Mouse (Mus musculus): ENCODE measurements around the gene Krt222.
"Not testable (repeated sequence)": the region's sequence is repeated elsewhere in the genome, so short reads cannot be mapped to it uniquely, and the experiment has no call there.

Gene Krt222

DNA sequence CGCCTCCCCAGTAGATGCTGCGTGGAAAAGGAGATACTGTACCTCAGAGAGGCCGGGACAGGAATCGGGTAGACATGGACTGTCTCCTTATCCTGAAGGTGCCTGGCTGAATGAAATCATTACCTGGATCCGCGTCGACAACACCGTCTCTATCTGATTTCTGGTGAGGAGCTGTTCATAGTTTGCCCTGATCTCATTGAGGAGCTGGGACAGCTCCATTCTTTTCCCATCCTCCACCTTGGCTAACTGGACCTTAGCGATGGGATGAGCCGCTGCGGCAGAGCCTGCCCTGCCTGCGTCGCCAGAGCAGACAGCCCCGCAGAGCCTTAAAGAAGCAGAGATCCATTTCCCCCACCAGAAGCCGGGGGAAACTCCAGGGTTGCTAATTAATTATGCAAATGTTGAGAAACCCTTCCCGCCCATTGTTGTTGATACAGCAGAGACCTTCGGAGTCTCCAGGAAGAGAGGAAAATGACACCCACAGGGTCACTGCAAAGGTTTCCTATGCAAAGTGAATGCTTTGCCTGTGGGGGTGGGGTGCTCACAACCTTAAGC, at the start of gene Krt222:
TSS of gene Krt222 (minus strand) at position 266 of the 555 bp plus-strand sequence.
- peak in 1 of 2 experiments; percentile 33 for DNase-seq (ENCODE audit: low spot score in 2 of 2)

- peak; percentile 10 to 31 for DNase-seq (ENCODE audit: low spot score in 2 of 2)
Measured at GRCm38 (mm10) chr11:99292846-99293245, 49.0 kb upstream of the Krt222 start.

GRCm38 (mm10) chr11:99284833-99285312, 41.0 kb upstream of the Krt222 start, which contains the start of gene Krt24:
TSS of gene Krt24 (minus strand) at chr11:99285262.
- DNase-seq (ENCODE audit: low spot score in 2 of 2): no peak

DNA sequence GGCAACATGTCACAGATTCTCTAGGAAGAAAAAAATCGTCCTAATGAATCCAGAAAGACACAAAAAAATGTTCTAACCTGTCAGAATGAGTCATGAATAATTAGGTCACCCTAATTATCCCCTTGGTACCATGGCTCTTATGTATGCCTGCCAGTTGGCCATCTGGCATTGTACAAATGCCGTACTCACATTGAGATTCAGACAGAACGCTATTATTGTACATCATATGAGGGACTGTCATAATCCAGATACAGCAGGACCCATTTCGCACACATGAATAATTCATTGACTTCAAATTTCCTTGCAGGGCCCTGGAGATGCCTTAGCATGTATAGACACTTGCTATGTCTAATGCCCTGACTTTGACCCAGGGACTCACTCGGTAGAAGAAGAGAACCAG, 40.1 kb upstream of the Krt222 start:
- no peak for DNase-seq (ENCODE audit: low spot score in 2 of 2)

DNA sequence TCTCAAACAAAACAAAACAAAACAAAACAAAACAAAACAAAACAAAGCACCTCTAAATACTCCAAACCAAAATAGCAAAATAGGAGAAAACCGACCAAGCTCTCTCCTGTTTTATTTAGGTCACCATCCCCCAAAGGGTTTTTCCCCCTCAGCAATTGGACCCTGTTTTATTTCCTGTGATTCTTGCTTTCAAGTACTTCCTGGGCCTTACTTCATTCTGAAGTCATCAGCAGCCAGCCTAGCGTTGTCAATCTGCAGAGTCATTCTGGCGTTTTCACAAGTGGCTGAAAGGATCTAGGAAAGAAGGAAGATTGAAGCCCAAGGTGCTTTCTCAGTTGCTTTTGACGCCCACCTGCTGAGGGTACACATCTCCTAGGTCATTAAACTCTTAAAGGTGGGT, 39.4 kb upstream of the Krt222 start:
- no peak for DNase-seq (ENCODE audit: low spot score in 2 of 2)

DNA sequence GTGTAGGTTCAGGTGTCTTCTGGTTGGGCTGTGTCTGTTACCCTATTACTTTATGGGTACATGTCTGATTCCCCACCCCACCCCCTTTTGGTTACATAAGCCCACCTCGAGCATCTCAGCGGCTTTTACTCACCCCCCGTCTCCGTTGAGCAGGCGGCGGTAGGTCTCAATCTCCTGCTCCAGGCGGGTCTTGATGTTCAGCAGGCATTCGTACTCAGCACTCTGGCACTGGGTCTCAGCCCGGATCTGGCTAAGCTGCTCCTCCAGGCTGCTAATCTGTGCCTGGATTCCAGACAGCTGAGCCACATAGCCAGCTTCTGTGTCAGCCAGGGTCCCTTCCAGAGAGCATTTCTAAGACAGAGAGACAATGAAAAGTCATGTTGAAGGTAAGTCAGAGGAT, 37.2 kb upstream of the Krt222 start:
- no peak for DNase-seq (ENCODE audit: low spot score in 2 of 2)

DNA sequence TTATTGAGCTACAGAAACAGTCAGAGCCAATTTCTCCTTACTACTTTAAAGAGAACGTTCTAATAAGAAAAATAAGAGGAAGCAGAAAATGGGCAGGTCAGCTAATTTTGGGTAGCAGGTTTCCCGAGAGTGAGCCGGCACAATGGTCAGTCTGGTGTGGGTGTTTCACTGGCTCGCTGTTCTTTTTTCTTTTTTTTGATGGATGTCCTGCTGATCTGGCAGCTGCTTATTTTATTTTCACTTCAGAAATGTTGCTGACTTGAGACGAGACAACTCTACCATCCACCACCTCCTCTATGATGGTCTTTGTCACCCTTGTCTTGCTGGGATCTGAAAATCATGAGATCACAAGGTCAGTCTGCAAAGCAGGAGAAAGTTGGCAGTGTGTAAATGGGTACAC, 36.1 kb upstream of the Krt222 start:
- no peak for DNase-seq (ENCODE audit: low spot score in 2 of 2)

- DNase-seq (ENCODE audit: low spot score in 2 of 2): no peak
Measured at GRCm38 (mm10) chr11:99276786-99277185, 32.9 kb upstream of the Krt222 start.

DNA sequence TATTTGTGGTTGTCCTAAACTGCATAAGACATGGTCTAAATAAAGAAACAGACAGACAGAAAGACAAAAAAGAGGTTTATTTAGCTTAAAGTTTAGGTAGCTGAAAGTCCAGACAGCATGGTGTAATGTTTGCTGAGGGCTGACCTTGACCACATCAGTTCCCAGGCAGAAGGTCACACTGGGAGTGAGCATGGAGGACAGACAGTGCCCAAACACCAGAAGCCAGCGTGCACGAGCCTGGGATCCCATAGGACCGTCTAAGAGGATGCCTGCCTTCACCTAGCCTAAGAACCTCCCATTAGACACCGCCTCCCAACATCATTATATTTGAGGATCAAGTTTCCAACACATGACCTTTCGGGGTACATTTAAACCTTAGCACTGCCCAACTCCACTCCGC, 31.7 kb upstream of the Krt222 start:
- DNase-seq (ENCODE audit: low spot score in 2 of 2): no peak

GRCm38 (mm10) chr11:99272721-99273120, 28.8 kb upstream of the Krt222 start:
- DNase-seq (ENCODE audit: low spot score in 2 of 2): no peak

DNA sequence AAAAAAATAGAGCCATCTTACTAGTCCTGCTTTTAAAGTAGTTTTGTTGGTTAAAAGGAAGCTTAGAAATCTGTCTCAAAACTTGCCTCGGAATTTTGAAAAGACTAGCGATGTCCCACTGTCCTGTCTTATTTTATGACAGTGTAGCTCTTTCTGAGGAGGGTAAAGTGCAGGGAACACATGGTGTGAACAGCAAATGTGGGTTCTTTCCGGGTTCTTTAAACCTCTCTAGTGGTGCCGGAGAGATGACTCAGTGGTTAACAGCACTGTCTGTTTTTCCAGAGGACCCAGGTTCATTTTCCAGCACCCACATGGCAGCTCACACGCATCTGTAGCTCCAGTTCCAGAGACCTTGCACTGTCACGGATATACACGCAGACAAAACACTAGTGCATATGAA, 25.3 kb upstream of the Krt222 start:
- no peak for DNase-seq (ENCODE audit: low spot score in 2 of 2)

DNA sequence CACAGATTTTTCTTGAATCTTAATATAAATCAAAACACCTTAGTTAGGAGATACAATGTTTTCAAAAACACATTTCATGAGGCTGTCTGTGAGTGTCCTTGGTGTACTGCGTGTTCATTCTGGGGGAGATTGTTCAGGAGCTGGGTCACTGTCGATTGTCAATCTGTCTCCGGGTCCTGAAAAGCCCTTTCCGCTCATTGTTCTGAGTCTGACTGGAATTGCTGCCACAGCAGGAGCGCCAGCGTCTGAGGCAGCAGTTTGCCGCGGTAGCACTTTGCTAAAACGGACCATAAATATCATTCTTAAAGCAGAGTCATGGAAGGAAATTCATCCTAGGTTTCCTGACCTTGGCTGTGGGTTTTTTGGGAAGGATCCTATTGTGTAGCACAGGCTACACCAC, 21.9 kb upstream of the Krt222 start:
- DNase-seq (ENCODE audit: low spot score in 2 of 2): no peak

- DNase-seq (ENCODE audit: low spot score in 2 of 2): peak; percentile 44 to 68
Measured at GRCm38 (mm10) chr11:99265220-99265619, 21.3 kb upstream of the Krt222 start.

GRCm38 (mm10) chr11:99256213-99256612, 12.3 kb upstream of the Krt222 start:
- DNase-seq (ENCODE audit: low spot score in 2 of 2): no peak

- DNase-seq (ENCODE audit: low spot score in 2 of 2): no peak
Measured at GRCm38 (mm10) chr11:99255316-99255715, 11.4 kb upstream of the Krt222 start.

DNA sequence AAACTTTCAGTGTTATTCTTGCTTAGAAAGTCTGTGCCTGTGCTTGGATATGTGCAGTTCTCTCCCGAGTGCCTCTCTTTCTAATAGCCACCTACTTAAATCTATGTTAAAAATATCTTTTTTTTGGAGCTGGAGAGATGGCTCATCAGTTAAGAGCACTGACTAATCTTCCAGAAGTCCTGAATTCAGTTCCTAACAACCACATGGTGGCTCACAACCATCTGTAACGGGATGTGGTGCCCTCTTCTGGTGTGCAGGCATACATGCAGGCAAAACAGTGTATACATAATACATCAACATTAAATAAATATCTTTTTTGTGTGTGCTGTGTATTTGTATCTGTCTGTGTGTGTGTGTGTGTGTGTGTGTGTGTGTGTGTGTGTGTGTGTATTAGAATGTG, 10.0 kb upstream of the Krt222 start:
- DNase-seq (ENCODE audit: low spot score in 2 of 2): no peak

GRCm38 (mm10) chr11:99252671-99253070, 8.8 kb upstream of the Krt222 start:
- no peak for DNase-seq (ENCODE audit: low spot score in 2 of 2)

DNA sequence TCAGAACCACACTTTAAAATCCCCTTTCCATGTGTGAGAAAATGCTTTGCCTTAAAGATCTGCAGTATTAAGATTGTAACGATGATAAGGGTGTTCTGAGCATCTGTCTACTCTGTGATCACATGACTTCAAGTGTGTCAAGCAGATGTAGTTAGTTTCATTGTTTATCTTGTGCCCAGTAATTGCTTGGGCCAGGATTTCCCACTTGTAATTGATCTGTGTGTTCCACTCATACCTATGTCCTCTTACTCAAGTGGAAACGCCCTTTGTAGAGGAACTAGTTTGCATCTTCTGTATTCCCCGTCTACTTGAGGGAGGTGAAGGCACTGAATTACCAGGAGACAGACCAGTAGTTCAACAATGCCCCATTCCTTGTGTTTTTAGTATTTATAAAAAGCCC, 6.8 kb upstream of the Krt222 start:
- no peak for DNase-seq (ENCODE audit: low spot score in 2 of 2)

DNA sequence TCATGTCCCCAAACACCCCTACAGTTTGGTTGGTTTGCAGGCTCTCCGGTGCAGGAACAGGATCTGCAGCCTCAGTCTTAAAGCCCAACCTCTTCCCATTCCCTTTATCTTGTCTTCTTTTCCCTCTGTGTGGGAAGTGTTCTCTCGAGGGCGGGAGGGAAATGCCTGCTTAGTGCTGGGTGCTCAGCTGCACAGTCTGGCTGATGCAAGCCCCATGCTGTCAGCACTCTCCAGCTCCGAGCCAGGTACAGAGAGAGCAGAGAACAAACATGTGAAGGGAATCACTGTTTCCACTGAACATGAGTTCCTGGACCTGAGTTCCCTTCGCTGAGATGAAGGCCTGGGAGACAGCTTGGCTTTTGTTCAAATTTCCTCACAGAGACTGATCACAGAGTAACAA, 6.4 kb upstream of the Krt222 start:
- DNase-seq (ENCODE audit: low spot score in 2 of 2): peak in 1 of 2 experiments; percentile 20

DNA sequence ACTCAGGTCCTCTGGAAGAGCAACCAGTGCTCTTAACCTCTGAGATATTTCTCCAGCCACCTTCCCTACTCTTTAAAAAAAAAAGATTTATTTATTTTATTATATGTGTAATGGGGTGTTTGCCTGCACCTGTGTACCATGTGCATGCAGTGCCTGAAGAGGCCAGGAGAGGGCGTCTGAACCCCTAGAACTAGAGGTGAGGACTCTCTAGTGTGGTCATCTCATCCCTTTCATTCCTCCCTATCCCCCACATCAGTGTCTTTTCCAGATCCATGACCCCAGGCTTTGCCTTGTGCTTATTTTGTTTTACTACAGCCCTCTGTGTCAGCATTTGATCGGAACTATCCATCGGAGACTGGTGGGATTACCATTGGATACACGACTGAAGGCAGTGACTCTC, 5.2 kb upstream of the Krt222 start:
- DNase-seq (ENCODE audit: low spot score in 2 of 2): no peak

DNA sequence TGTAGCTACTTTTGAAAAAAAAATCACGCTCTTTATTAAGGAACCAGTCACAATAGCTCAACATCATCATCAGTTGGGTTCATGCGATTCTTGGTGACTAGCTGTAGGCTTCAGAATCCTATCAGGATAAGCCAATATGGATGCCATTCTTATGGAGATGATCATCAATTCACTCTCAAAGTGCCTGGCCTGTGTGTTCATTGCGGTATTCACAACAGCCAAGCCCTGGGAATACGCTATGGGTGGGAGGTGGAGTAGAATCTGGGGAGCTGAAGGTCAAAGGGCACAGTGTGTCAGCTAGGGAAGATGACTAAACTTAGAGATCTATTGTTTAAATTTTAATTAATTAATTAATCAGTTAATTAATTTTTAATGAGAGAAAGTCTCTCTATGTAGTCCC, 4.0 kb upstream of the Krt222 start:
- no peak for DNase-seq (ENCODE audit: low spot score in 2 of 2)

GRCm38 (mm10) chr11:99244519-99244918, 634 bp upstream of the Krt222 start:
- not testable (repeated sequence) for DNase-seq (ENCODE audit: low spot score in 2 of 2)

DNA sequence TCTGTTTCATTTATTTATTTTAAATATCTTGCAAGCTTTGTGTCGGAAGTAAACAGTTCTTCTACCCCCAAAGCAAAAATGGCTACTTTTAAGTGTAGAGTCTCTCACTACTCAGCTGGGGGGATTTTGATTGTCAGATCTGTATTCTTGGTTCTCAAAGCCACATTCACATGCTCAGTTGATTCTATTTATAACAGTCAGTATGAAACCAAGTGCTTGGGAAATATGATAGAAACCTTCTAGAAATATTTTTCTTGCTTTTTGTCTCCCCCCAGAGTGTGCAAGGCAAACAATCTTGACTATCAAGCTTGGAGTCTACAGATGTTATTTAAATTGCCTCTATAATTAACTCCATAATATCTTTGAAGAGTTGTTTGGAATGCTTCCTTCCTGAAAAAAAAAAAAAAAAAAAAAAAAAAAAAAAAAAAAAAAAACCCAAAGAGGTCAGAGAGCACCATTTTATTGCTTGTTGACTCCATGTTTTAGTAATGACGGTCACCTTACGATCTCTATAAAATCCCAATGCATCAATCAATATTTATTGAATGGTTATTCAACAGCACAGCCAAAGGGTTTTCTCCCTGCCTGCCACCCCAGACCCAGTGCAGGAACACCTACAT, 575 bp downstream of the Krt222 start:
- DNase-seq (ENCODE audit: low spot score in 2 of 2): no peak

DNA sequence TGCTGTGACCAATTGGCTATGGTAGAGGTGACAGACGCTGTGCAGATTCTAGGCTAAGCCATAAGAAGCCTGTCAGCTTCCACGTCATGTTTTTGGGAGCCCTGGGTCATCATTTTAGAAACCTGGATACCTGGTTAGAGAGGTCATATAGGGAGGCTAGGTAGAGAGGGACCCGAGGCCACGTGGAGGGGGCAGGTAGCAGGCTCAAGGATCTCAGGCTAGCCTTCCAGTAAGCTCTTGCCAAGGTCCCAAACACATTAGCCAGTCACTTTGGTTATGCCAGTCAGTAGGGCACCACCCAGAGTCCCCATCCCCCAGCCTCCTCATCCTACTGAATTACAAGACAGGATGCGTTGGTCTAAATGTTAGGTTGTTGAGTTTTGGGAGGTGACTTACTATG, 1.8 kb downstream of the Krt222 start:
- DNase-seq (ENCODE audit: low spot score in 2 of 2): no peak

Measured in frontal cortex, postnatal 14 days (tissue).